ENCODE assay signal across 10 mouse cellular contexts in genomic region chr11:58092541-58092940, GRCm38 (mm10). TPM values are rescaled to one million over a fixed set of nuclear protein-coding genes. Genes with fewer than 3 reads are reported as not detected.
DNase-seq lines count a peak whose midpoint lies in the region; ATAC-seq and TF ChIP-seq lines count a peak whose summit lies in the region.
"Had no signal": no experiment of that assay in that cellular context is flagged by ENCODE, and none has a peak within 500 bp of the region (broad histone marks: within the 10 kb centered on the region; RNA-seq: fewer than 3 reads in every experiment).

No protein-coding gene starts in this region.

- H3K79me2 ChIP-seq in C2C12 (ENCODE audit: control insufficient read depth, insufficient read depth), result no peaks in the 10 kb centered on the region

- no peak overlapping the region for H3K9ac ChIP-seq in forebrain, embryonic 16.5 days (replicated peaks; ENCODE audit: low read depth, low read length)
- H3K9ac ChIP-seq in heart, embryonic 11.5 days (ENCODE audit: low read depth, low read length), result peak overlapping the region; percentile 1; the same call in 1 of the 2 replicates
- 0 out of 2 replicates have a peak overlapping the region, but pooled peaks have one; percentile 7 for H3K9ac ChIP-seq in liver, embryonic 13.5 days
- H3K9ac ChIP-seq in forebrain, embryonic 13.5 days, result no peak overlapping the region

- 59% methylated on average over 4 of the region's 4 CpGs for WGBS in forebrain, embryonic 10.5 days
- WGBS in forebrain, embryonic 16.5 days, result 70% methylated on average over 4 of the region's 4 CpGs
- WGBS in heart, embryonic 11.5 days (ENCODE audit: insufficient replicate concordance), result 47% methylated on average over 4 of the region's 4 CpGs
- WGBS in liver, embryonic 13.5 days (ENCODE audit: insufficient replicate concordance), result 28% methylated on average over 4 of the region's 4 CpGs
- 75% methylated on average over 4 of the region's 4 CpGs for WGBS in forebrain, embryonic 13.5 days

- TF ChIP-seq CTCF in C2C12 (IDR thresholded peaks at IDR 0.05; ENCODE audit: control insufficient read depth, insufficient read depth, insufficient read length), result no peak

- no peak for ATAC-seq in forebrain, embryonic 16.5 days
- no peak for ATAC-seq in heart, embryonic 11.5 days (replicated peaks; ENCODE audit: insufficient number of reproducible peaks, low FRiP score, low TSS enrichment)
- peak; percentile 10; the same call in 1 of the 2 replicates for ATAC-seq in liver, embryonic 13.5 days (ENCODE audit: low read depth)
- no peak for ATAC-seq in megakaryocyte-erythroid progenitor cell, adult 5-6 weeks (replicated peaks; ENCODE audit: low FRiP score, low TSS enrichment, poor library complexity, severe bottlenecking)
- ATAC-seq in CD4-positive, CD25-positive, alpha-beta regulatory T cell, adult 4 months, result no peak
- ATAC-seq in forebrain, embryonic 13.5 days, result no peak

- no peak overlapping the region for H3K4me2 ChIP-seq in forebrain, embryonic 16.5 days (ENCODE audit: low read length)
- peak overlapping the region; percentile 39 for H3K4me2 ChIP-seq in heart, embryonic 11.5 days
- peak overlapping the region; percentile 43 for H3K4me2 ChIP-seq in liver, embryonic 13.5 days
- no peak overlapping the region for H3K4me2 ChIP-seq in forebrain, embryonic 13.5 days

- H3K27me3 ChIP-seq in forebrain, embryonic 10.5 days (ENCODE audit: poor library complexity, severe bottlenecking), result peaks cover 28% of the 10 kb centered on the region
- H3K27me3 ChIP-seq in forebrain, embryonic 16.5 days (replicated peaks; ENCODE audit: control insufficient read depth, insufficient read depth, low read length), result no peaks in the 10 kb centered on the region
- no peaks in the 10 kb centered on the region for H3K27me3 ChIP-seq in C2C12 (ENCODE audit: control insufficient read depth, insufficient read depth, insufficient read length)
- peaks cover 3% of the 10 kb centered on the region; the same call in 1 of the 2 replicates for H3K27me3 ChIP-seq in heart, embryonic 11.5 days (ENCODE audit: control insufficient read depth, insufficient read depth, low read length)
- H3K27me3 ChIP-seq in liver, embryonic 13.5 days, result peaks cover 35% of the 10 kb centered on the region
- H3K27me3 ChIP-seq in forebrain, embryonic 13.5 days, result peaks cover 21% of the 10 kb centered on the region

- peak overlapping the region; percentile 47 for H3ac ChIP-seq in C2C12 (ENCODE audit: control insufficient read depth, insufficient read length, low read depth)

- no peaks in the 10 kb centered on the region for H3K79me3 ChIP-seq in C2C12 (ENCODE audit: low read depth)

- H3K36me3 ChIP-seq in forebrain, embryonic 10.5 days (replicated peaks), result no peaks in the 10 kb centered on the region
- H3K36me3 ChIP-seq in forebrain, embryonic 16.5 days (ENCODE audit: control insufficient read depth, insufficient read depth), result no peaks in the 10 kb centered on the region
- no peaks in the 10 kb centered on the region for H3K36me3 ChIP-seq in C2C12 (ENCODE audit: control insufficient read depth, insufficient read depth)
- no peaks in the 10 kb centered on the region for H3K36me3 ChIP-seq in heart, embryonic 11.5 days (ENCODE audit: control insufficient read depth, insufficient read depth, low read length)
- no peaks in the 10 kb centered on the region for H3K36me3 ChIP-seq in liver, embryonic 13.5 days
- H3K36me3 ChIP-seq in forebrain, embryonic 13.5 days (ENCODE audit: poor library complexity, severe bottlenecking), result no peaks in the 10 kb centered on the region

- DNase-seq in forebrain, embryonic 10.5 days (ENCODE audit: extremely low spot score, low spot score), result no peak
- DNase-seq in liver, embryonic 13.5 days, result no peak

- peaks cover 17% of the 10 kb centered on the region for H3K4me1 ChIP-seq in forebrain, embryonic 10.5 days
- peaks cover under 1% of the 10 kb centered on the region; the same call in 1 of the 2 replicates for H3K4me1 ChIP-seq in forebrain, embryonic 16.5 days (replicated peaks; ENCODE audit: control insufficient read depth, insufficient read depth, low read length)
- peaks cover 8% of the 10 kb centered on the region for H3K4me1 ChIP-seq in heart, embryonic 11.5 days (ENCODE audit: control insufficient read depth, insufficient read depth, low read length)
- H3K4me1 ChIP-seq in liver, embryonic 13.5 days (replicated peaks), result peaks cover 15% of the 10 kb centered on the region
- H3K4me1 ChIP-seq in forebrain, embryonic 13.5 days, result peaks cover 2% of the 10 kb centered on the region

- no peaks in the 10 kb centered on the region for H3K9me3 ChIP-seq in forebrain, embryonic 10.5 days
- H3K9me3 ChIP-seq in forebrain, embryonic 16.5 days (ENCODE audit: control insufficient read depth, low read length), result no peaks in the 10 kb centered on the region
- H3K9me3 ChIP-seq in heart, embryonic 11.5 days (replicated peaks; ENCODE audit: control insufficient read depth, low read length), result no peaks in the 10 kb centered on the region
- no peaks in the 10 kb centered on the region for H3K9me3 ChIP-seq in liver, embryonic 13.5 days (replicated peaks)
- H3K9me3 ChIP-seq in forebrain, embryonic 13.5 days (replicated peaks), result no peaks in the 10 kb centered on the region

- H3K4me3 ChIP-seq in forebrain, embryonic 10.5 days, result peak overlapping the region; percentile 24; the same call in 1 of the 2 replicates
- H3K4me3 ChIP-seq in forebrain, embryonic 16.5 days (replicated peaks; ENCODE audit: low read length), result no peak overlapping the region
- no peak overlapping the region for H3K4me3 ChIP-seq in C2C12 (ENCODE audit: insufficient read depth, poor library complexity, severe bottlenecking)
- H3K4me3 ChIP-seq in heart, embryonic 11.5 days (ENCODE audit: low read depth, low read length), result peak overlapping the region; percentile 6; the same call in 1 of the 2 replicates
- H3K4me3 ChIP-seq in liver, embryonic 13.5 days (replicated peaks), result peak overlapping the region; percentile 20; the same call in 1 of the 2 replicates
- H3K4me3 ChIP-seq in forebrain, embryonic 13.5 days, result no peak overlapping the region

- H3K27ac ChIP-seq in forebrain, embryonic 10.5 days, result peak overlapping the region; percentile 62; the same call in 1 of the 2 replicates
- no peak overlapping the region for H3K27ac ChIP-seq in forebrain, embryonic 16.5 days (ENCODE audit: low read length)
- H3K27ac ChIP-seq in heart, embryonic 11.5 days (ENCODE audit: low read depth, low read length), result no peak overlapping the region
- no peak overlapping the region for H3K27ac ChIP-seq in liver, embryonic 13.5 days
- no peak overlapping the region for H3K27ac ChIP-seq in forebrain, embryonic 13.5 days

TF ChIP-seq in C2C12, 6 proteins besides CTCF, POLR2A, EP300 and RAD21:
- TF ChIP-seq CEBPB (IDR thresholded peaks at IDR 0.05; ENCODE audit: low read depth) (no peak), USF1 (IDR thresholded peaks at IDR 0.05; ENCODE audit: low read depth) (no peak), MYOG (IDR thresholded peaks at IDR 0.05; ENCODE audit: control insufficient read depth, extremely low read depth, insufficient read length) (no peak), FOSL1 (IDR thresholded peaks at IDR 0.05; ENCODE audit: insufficient read depth, low read length, poor library complexity, severe bottlenecking) (no peak), MAX (IDR thresholded peaks at IDR 0.05) (no peak)

RNA-seq across cellular contexts. Expression of gene Gm12248, which starts 0.4 kb away (rescaled TPM):
- not detected in 2 replicates for polyA plus RNA-seq in forebrain, embryonic 10.5 days (2016; fragmentation: Nextera tagmentation; extraction: Ambion mirVana)
- polyA plus RNA-seq in forebrain, embryonic 16.5 days (2015; fragmentation: Nextera tagmentation; extraction: Ambion mirVana), result not detected in 2 replicates
- 0.04 TPM for polyA plus RNA-seq in C2C12 (2012; fragmentation: generic; extraction: Trizol)
- not detected in 2 replicates for polyA plus RNA-seq in heart, embryonic 11.5 days (2014; fragmentation: Nextera tagmentation; extraction: Ambion mirVana)
- polyA plus RNA-seq in liver, embryonic 13.5 days (2015; fragmentation: Nextera tagmentation; extraction: Ambion mirVana), result not detected in 2 replicates
- not detected in 2 replicates for total RNA-seq in megakaryocyte-erythroid progenitor cell, adult 5-6 weeks (2014; fragmentation: Nextera tagmentation)
- total RNA-seq in megakaryocyte-erythroid progenitor cell, adult 5-6 weeks (2017), result not detected in 2 replicates
- polyA plus RNA-seq in CD4-positive, CD25-positive, alpha-beta regulatory T cell, adult 4 months (2017; shearing (Covaris generic)), result under 1 TPM; 0.38 to 0.71 TPM
- polyA plus RNA-seq in forebrain, embryonic 13.5 days (2015; fragmentation: Nextera tagmentation; extraction: Ambion mirVana), result 0.15 and 0.19 TPM in 2 replicates
- total RNA-seq: heart, postnatal 36 days had no signal
- polyA plus RNA-seq: neural tube, embryonic 11.5 days had no signal

RNA-seq across cellular contexts. Expression of gene Cnot8, which starts 11.4 kb away (rescaled TPM):
- polyA plus RNA-seq in forebrain, embryonic 10.5 days (2016; fragmentation: Nextera tagmentation; extraction: Ambion mirVana), result 90.9 and 96.1 TPM in 2 replicates
- 141 and 159 TPM in 2 replicates for polyA plus RNA-seq in forebrain, embryonic 16.5 days (2015; fragmentation: Nextera tagmentation; extraction: Ambion mirVana)
- polyA plus RNA-seq in C2C12 (2012; fragmentation: generic; extraction: Trizol), result 44.6 TPM
- polyA plus RNA-seq in heart, embryonic 11.5 days (2014; fragmentation: Nextera tagmentation; extraction: Ambion mirVana), result 67.0 and 83.1 TPM in 2 replicates
- polyA plus RNA-seq in liver, embryonic 13.5 days (2015; fragmentation: Nextera tagmentation; extraction: Ambion mirVana), result 39.8 and 44.9 TPM in 2 replicates
- total RNA-seq in megakaryocyte-erythroid progenitor cell, adult 5-6 weeks (2014; fragmentation: Nextera tagmentation), result 37.4 and 40.1 TPM in 2 replicates
- total RNA-seq in megakaryocyte-erythroid progenitor cell, adult 5-6 weeks (2017), result 65.7 and 85.1 TPM in 2 replicates
- polyA plus RNA-seq in CD4-positive, CD25-positive, alpha-beta regulatory T cell, adult 4 months (2017; shearing (Covaris generic)), result 10 to 100 TPM; 89.2 to 97.8 TPM
- 124 and 129 TPM in 2 replicates for polyA plus RNA-seq in forebrain, embryonic 13.5 days (2015; fragmentation: Nextera tagmentation; extraction: Ambion mirVana)

Comparison
In these comparisons a context has a peak if more than half of its experiments do, and no peak if none do; other contexts are left out.
1. H3K4me3 ChIP-seq: peak in forebrain, embryonic 10.5 days (single experiment), heart, embryonic 11.5 days (single experiment) and liver, embryonic 13.5 days (single experiment); none in forebrain, embryonic 16.5 days (single experiment), C2C12 (single experiment) and forebrain, embryonic 13.5 days (single experiment).
2. H3K4me2 ChIP-seq: peak in heart, embryonic 11.5 days (single experiment) and liver, embryonic 13.5 days (single experiment); none in forebrain, embryonic 16.5 days (single experiment) and forebrain, embryonic 13.5 days (single experiment).
3. H3K9ac ChIP-seq: peak in heart, embryonic 11.5 days (single experiment) and liver, embryonic 13.5 days (single experiment); none in forebrain, embryonic 16.5 days (single experiment) and forebrain, embryonic 13.5 days (single experiment).